Mouse (Mus musculus) E14TG2a.4 (cell line): ENCODE results near the gene Nme2.

Source experiments
- H3K27me3 ChIP-seq: 2 replicates; pipeline ENCODE4 v1.6.1; 2014; ENCODE audit warnings: low read length, control low read depth; ENCODE audit not compliant: insufficient read depth
- H3K36me3 ChIP-seq: 2 replicates; pipeline ENCODE4 v1.6.1; 2014; ENCODE audit warnings: low read length, control low read depth; ENCODE audit not compliant: insufficient read depth
- H3K4me1 ChIP-seq: replicated peaks from 2 replicates; pipeline ENCODE4 v1.6.1; 2014; ENCODE audit warnings: low read depth, low read length, control low read depth
- H3K4me3 ChIP-seq: replicated peaks from 2 replicates; pipeline ENCODE4 v1.5.1; 2014; ENCODE audit warnings: mild to moderate bottlenecking, low read length
- H3K9me3 ChIP-seq: 2 replicates; pipeline ENCODE4 v1.6.1; 2014; ENCODE audit warnings: low read length, control low read depth
- CTCF ChIP-seq: conservative IDR thresholded peaks from 2 replicates; pipeline ENCODE4 v1.5.1; 2014; ENCODE audit warnings: low read length
- NANOG ChIP-seq: IDR thresholded peaks from 2 replicates; pipeline ENCODE4 v1.6.1; 2014; ENCODE audit warnings: borderline replicate concordance, low read length, mixed read lengths
- POU5F1 ChIP-seq: IDR thresholded peaks from 2 replicates; pipeline ENCODE4 v1.6.1; 2014; ENCODE audit warnings: low read length, borderline replicate concordance

The Nme2 gene

DNA sequence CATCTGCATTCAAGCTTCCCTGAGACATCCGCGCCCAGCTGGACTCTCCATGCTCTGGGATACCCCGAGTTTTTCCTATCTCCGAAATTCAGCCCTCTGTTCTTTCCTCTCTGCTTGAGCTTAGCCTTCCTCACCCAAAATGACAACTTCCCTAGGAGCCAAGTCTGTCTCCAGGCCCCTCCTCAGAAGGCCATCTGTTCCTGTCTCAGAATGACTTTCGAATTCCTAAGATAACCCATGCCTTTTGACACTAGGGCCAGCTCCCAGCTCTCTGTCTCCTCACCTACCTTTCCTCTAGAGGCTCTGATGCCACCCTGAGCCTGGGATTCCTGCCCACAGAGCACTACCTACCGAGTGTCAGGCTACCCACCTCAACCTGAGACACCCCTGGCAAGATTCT is at the start of gene Nme2:
Nme2 (minus strand) TSS at position 101 of the 400 bp plus-strand sequence.
- H3K36me3 ChIP-seq: peaks cover 75% of the 10 kb centered on the region
- peaks cover 73% of the 10 kb centered on the region for H3K4me1 ChIP-seq
- TF ChIP-seq CTCF (no peak), POU5F1 (no peak), NANOG (no peak)
- H3K27me3 ChIP-seq: no peaks in the 10 kb centered on the region
- H3K4me3 ChIP-seq: peak within 1 kb of the TSS; percentile 93
- H3K9me3 ChIP-seq: no peaks in the 10 kb centered on the region

GRCm38 (mm10) chr11:94003346-94003745 is 47.3 kb upstream of the Nme2 start:
- Histone ChIP-seq H3K36me3 (no peaks in the 10 kb centered on the region), H3K4me1 (no peaks in the 10 kb centered on the region), H3K4me3 (no peak overlapping the region), H3K27me3 (no peaks in the 10 kb centered on the region), H3K9me3 (no peaks in the 10 kb centered on the region)
- TF ChIP-seq NANOG (no peak), CTCF (no peak), POU5F1 (no peak)

DNA sequence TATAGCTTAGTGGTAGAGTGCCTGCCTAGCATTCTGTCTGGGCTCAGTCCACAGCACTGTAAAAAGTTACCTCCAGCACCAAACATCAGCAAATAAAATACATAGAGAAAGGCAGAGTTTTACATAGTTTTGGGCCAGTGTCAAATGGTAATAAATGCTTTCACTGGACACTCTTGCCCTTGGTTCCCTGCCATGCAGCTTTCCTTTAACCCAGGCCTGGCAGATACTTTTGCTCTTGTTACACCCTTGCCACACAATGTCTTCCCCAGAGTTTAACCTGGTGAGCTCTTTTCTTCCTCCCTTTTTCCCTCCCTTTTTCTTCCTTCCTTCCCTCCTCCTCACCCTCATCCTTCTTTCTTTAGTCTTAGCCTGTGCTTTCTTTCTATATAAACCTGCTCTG is 43.2 kb upstream of the Nme2 start:
- Histone ChIP-seq H3K36me3 (no peaks in the 10 kb centered on the region), H3K27me3 (no peaks in the 10 kb centered on the region), H3K9me3 (no peaks in the 10 kb centered on the region), H3K4me1 (peaks cover 26% of the 10 kb centered on the region), H3K4me3 (no peak overlapping the region)
- TF ChIP-seq CTCF (no peak), NANOG (no peak), POU5F1 (no peak)

DNA sequence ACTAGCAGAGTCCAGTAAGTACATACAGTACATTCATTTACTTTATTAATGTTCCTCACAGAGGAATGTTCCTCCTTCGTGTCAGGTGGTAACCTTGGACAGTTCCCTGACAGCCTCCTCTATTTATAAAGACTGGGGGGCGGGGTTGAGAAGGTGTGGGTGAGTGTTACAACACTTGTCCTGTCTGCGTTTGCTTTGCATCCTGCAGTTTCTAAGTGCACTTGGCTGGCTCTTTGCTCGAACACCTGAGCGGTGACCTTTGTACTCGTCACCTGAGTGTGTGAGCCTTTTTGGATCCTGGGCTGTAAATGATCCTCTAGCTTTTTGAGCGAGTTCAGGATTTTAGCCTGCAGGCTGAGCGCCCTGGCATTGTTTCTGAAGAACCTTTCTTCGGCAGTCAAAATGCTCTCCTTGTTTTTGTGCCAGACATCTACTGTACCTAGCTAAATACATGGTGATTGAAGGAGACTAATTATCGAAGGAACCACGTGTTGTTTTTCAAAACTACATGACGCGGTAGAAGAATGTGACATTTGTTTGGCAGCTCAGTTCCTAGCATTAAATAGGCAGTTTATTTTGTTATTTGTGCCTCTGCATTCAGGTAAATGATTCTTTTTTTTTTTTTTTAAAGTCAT is 41.2 kb upstream of the Nme2 start:
- Histone ChIP-seq H3K9me3 (no peaks in the 10 kb centered on the region), H3K4me1 (peaks cover 27% of the 10 kb centered on the region), H3K36me3 (no peaks in the 10 kb centered on the region), H3K4me3 (peak overlapping the region; percentile 96), H3K27me3 (no peaks in the 10 kb centered on the region)
- TF ChIP-seq CTCF (no peak), NANOG (no peak), POU5F1 (no peak)

GRCm38 (mm10) chr11:93996306-93997140 is 40.5 kb upstream of the Nme2 start:
- peak overlapping the region; percentile 96 for H3K4me3 ChIP-seq
- H3K36me3 ChIP-seq: no peaks in the 10 kb centered on the region
- no peak for TF ChIP-seq CTCF
- no peak for TF ChIP-seq NANOG
- no peak for TF ChIP-seq POU5F1
- H3K4me1 ChIP-seq: peaks cover 27% of the 10 kb centered on the region
- no peaks in the 10 kb centered on the region for H3K27me3 ChIP-seq
- H3K9me3 ChIP-seq: peaks cover 5% of the 10 kb centered on the region; the same call in 1 of the 2 replicates

DNA sequence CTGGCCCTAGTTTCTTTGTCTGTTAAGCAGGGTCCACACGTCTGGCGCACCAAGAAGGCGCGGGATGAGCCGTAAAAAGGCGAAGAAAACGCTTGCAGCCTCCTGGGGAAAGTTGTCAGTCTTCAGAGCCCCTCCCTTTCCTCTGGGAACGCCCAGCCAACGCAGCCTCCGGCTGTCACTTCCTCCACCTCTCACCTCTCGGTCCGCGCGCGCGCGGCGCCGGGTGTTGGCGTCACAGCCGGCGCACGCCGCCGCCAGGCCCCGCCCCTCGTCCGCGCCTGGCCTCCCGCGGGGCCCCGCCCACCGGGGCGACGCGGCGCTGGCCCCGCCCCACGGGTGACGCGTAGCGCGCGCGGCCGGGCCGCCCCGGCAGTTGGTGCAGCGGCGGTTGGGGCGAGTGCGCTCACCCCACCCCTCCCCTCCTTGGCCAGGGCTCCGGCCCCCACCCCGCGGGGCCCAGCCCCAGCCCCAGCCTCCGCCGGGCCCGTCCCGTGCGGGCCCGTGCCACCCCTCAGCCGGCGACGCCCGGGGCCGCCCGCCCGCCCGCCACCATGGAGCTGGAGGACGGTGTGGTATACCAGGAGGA is 39.8 kb upstream of the Nme2 start, which contains the start of gene Spag9:
Spag9 (plus strand) TSS at position 372 of the 586 bp plus-strand sequence.
- TF ChIP-seq POU5F1: no peak
- no peak for TF ChIP-seq CTCF
- TF ChIP-seq NANOG: no peak
- Histone ChIP-seq H3K27me3 (no peaks in the 10 kb centered on the region), H3K4me1 (peaks cover 27% of the 10 kb centered on the region), H3K4me3 (peak within 1 kb of the TSS; percentile 96), H3K36me3 (no peaks in the 10 kb centered on the region), H3K9me3 (peaks cover 8% of the 10 kb centered on the region; the same call in 1 of the 2 replicates)

GRCm38 (mm10) chr11:93995111-93995719 is 39.2 kb upstream of the Nme2 start:
- peaks cover 27% of the 10 kb centered on the region for H3K4me1 ChIP-seq
- no peak for TF ChIP-seq NANOG
- TF ChIP-seq POU5F1: no peak
- TF ChIP-seq CTCF: no peak
- peak overlapping the region; percentile 96 for H3K4me3 ChIP-seq
- no peaks in the 10 kb centered on the region for H3K36me3 ChIP-seq
- H3K27me3 ChIP-seq: no peaks in the 10 kb centered on the region
- H3K9me3 ChIP-seq: peaks cover 10% of the 10 kb centered on the region

GRCm38 (mm10) chr11:93994531-93994930 is 38.5 kb upstream of the Nme2 start:
- no peaks in the 10 kb centered on the region for H3K27me3 ChIP-seq
- no peaks in the 10 kb centered on the region for H3K36me3 ChIP-seq
- peaks cover 16% of the 10 kb centered on the region for H3K9me3 ChIP-seq
- TF ChIP-seq CTCF: no peak
- no peak for TF ChIP-seq POU5F1
- no peak for TF ChIP-seq NANOG
- peak overlapping the region; percentile 96 for H3K4me3 ChIP-seq
- peaks cover 27% of the 10 kb centered on the region for H3K4me1 ChIP-seq
